Mouse (Mus musculus): Measurements from ENCODE around the gene C1qbp. TPM values are rescaled to one million over a fixed set of nuclear protein-coding genes. Genes with fewer than 3 reads are reported as not detected.

The C1qbp gene
- polyA plus RNA-seq, 1 experiment = 71.3 TPM

- Histone ChIP-seq H3K27ac (ENCODE audit: insufficient read depth, low read length) (no peak overlapping the region), H3K4me1 (ENCODE audit: control insufficient read depth, insufficient read depth, insufficient read length) (no peaks in the 10 kb centered on the region), H3K27me3 (ENCODE audit: control insufficient read depth, insufficient read depth, low read length) (no peaks in the 10 kb centered on the region), H3K4me3 (ENCODE audit: extremely low read depth, insufficient read depth, insufficient read length) (no peak overlapping the region), H3K36me3 (ENCODE audit: control insufficient read depth, insufficient read depth, low read length) (peaks cover 54% of the 10 kb centered on the region)
- TF ChIP-seq CTCF (IDR thresholded peaks at IDR 0.05; ENCODE audit: extremely low read depth, insufficient read depth, insufficient read length, insufficient replicate concordance) (no peak), POLR2A (IDR thresholded peaks at IDR 0.05; ENCODE audit: low read depth, low read length) (no peak)
- 91% methylated on average over 1 of the region's 1 CpGs for WGBS
- DNase-seq (ENCODE audit: low read depth in 1 of 2, low spot score in 2 of 2) = no peak
Measured at GRCm38 (mm10) chr11:70942596-70942995, 40.2 kb downstream of the C1qbp start.

GRCm38 (mm10) chr11:70935316-70935715 lies 47.5 kb downstream of the C1qbp start:
- no peak overlapping the region for H3K4me3 ChIP-seq (ENCODE audit: extremely low read depth, insufficient read depth, insufficient read length)
- TF ChIP-seq CTCF (IDR thresholded peaks at IDR 0.05; ENCODE audit: extremely low read depth, insufficient read depth, insufficient read length, insufficient replicate concordance) (no peak), POLR2A (IDR thresholded peaks at IDR 0.05; ENCODE audit: low read depth, low read length) (no peak)
- no peaks in the 10 kb centered on the region for H3K4me1 ChIP-seq (ENCODE audit: control insufficient read depth, insufficient read depth, insufficient read length)
- H3K27me3 ChIP-seq (ENCODE audit: control insufficient read depth, insufficient read depth, low read length) = no peaks in the 10 kb centered on the region
- DNase-seq (ENCODE audit: low read depth in 1 of 2, low spot score in 2 of 2) = no peak
- peaks cover 39% of the 10 kb centered on the region for H3K36me3 ChIP-seq (ENCODE audit: control insufficient read depth, insufficient read depth, low read length)
- no peak overlapping the region for H3K27ac ChIP-seq (ENCODE audit: insufficient read depth, low read length)
- WGBS = 94% methylated on average over 7 of the region's 7 CpGs

GRCm38 (mm10) chr11:70931461-70931860 lies 51.4 kb downstream of the C1qbp start:
- H3K4me3 ChIP-seq (ENCODE audit: extremely low read depth, insufficient read depth, insufficient read length) = no peak overlapping the region
- H3K27ac ChIP-seq (ENCODE audit: insufficient read depth, low read length) = no peak overlapping the region
- no peak for DNase-seq (ENCODE audit: low read depth in 1 of 2, low spot score in 2 of 2)
- H3K36me3 ChIP-seq (ENCODE audit: control insufficient read depth, insufficient read depth, low read length) = peaks cover 24% of the 10 kb centered on the region
- TF ChIP-seq CTCF (IDR thresholded peaks at IDR 0.05; ENCODE audit: extremely low read depth, insufficient read depth, insufficient read length, insufficient replicate concordance) (no peak), POLR2A (IDR thresholded peaks at IDR 0.05; ENCODE audit: low read depth, low read length) (no peak)
- no peaks in the 10 kb centered on the region for H3K27me3 ChIP-seq (ENCODE audit: control insufficient read depth, insufficient read depth, low read length)
- WGBS = 94% methylated on average over 5 of the region's 5 CpGs
- H3K4me1 ChIP-seq (ENCODE audit: control insufficient read depth, insufficient read depth, insufficient read length) = no peaks in the 10 kb centered on the region

Other genes with a start within 250 kb of the C1qbp start
- gene Zfp3, start 218.8 kb downstream of the C1qbp start, polyA plus RNA-seq (2012; rRNA removed) = 1.2 and 1.4 TPM in 2 replicates
- gene Scimp, start 170.4 kb downstream of the C1qbp start, polyA plus RNA-seq (2012; rRNA removed) = 6.8 and 7.6 TPM in 2 replicates
- 2.3 TPM in 2 replicates for gene Rabep1, start 138.2 kb downstream of the C1qbp start, polyA plus RNA-seq (2012; rRNA removed)
- 18.3 and 21.0 TPM in 2 replicates for gene Nup88, start 13.1 kb downstream of the C1qbp start, polyA plus RNA-seq (2012; rRNA removed)
- gene Rpain, start 12.8 kb downstream of the C1qbp start, polyA plus RNA-seq (2012; rRNA removed) = 25.4 and 34.8 TPM in 2 replicates
- gene Dhx33, start 21.4 kb upstream of the C1qbp start, polyA plus RNA-seq (2012; rRNA removed) = 20.3 and 24.6 TPM in 2 replicates
- 2.6 and 2.9 TPM in 2 replicates for gene Mis12, start 36.6 kb upstream of the C1qbp start, polyA plus RNA-seq (2012; rRNA removed)
- 4.2 and 5.2 TPM in 2 replicates for gene Derl2, start 36.8 kb upstream of the C1qbp start, polyA plus RNA-seq (2012; rRNA removed)
- gene 6330403K07Rik, start 50.5 kb upstream of the C1qbp start, polyA plus RNA-seq (2012; rRNA removed) = 0.26 and 0.40 TPM in 2 replicates
- 0.11 and 0.20 TPM in 2 replicates for gene Nlrp1a, start 161.7 kb upstream of the C1qbp start, polyA plus RNA-seq (2012; rRNA removed)
- 0.88 and 0.97 TPM in 2 replicates for gene Nlrp1b, start 247.7 kb upstream of the C1qbp start, polyA plus RNA-seq (2012; rRNA removed)